ENCODE assay signal across 14 mouse cellular contexts in genomic region chr10:70902751-70903485, GRCm38 (mm10).
DNase-seq lines count a peak whose midpoint lies in the region; ATAC-seq and TF ChIP-seq lines count a peak whose summit lies in the region.
"Had no signal": no experiment of that assay in that cellular context is flagged by ENCODE, and none has a peak within 500 bp of the region (broad histone marks: within the 10 kb centered on the region; RNA-seq: fewer than 3 reads in every experiment).

No protein-coding gene starts in this region.

- no peak overlapping the region for H3K9ac ChIP-seq in hindbrain, embryonic 15.5 days
- H3K9ac ChIP-seq: heart, embryonic 15.5 days had no signal

- intact Hi-C loops in heart, postnatal 10 days (cut with DNase I) = no loop called here

- no peak for TF ChIP-seq CTCF in testis, adult 2 months (IDR thresholded peaks at IDR 0.05; ENCODE audit: control insufficient read depth, insufficient read depth, insufficient replicate concordance, low read depth, low read length)

- no peak overlapping the region for H3K4me2 ChIP-seq in hindbrain, embryonic 15.5 days
- H3K4me2 ChIP-seq: heart, embryonic 15.5 days; liver, embryonic 11.5 days had no signal

- 56% methylated on average over 5 of the region's 5 CpGs for WGBS in hindbrain, embryonic 15.5 days

- no peaks in the 10 kb centered on the region for H3K27me3 ChIP-seq in testis, adult 2 months (ENCODE audit: control insufficient read depth, insufficient read depth, low read length)
- no peaks in the 10 kb centered on the region for H3K27me3 ChIP-seq in hindbrain, embryonic 15.5 days
- H3K27me3 ChIP-seq: CH12.LX; heart, embryonic 15.5 days; Patski had no signal

- no peaks in the 10 kb centered on the region for H3K36me3 ChIP-seq in testis, adult 2 months (ENCODE audit: control insufficient read depth, insufficient read depth, low read length)
- H3K36me3 ChIP-seq in hindbrain, embryonic 15.5 days = no peaks in the 10 kb centered on the region
- H3K36me3 ChIP-seq: heart, embryonic 15.5 days had no signal

- DNase-seq in embryo, embryonic 10 days (ENCODE audit: low spot score) = peak; percentile 14
- DNase-seq in embryo, embryonic 9.5 days (ENCODE audit: extremely low spot score) = no peak
- DNase-seq in testis, postnatal 10 days (ENCODE audit: low spot score) = no peak
- no peak for DNase-seq in heart, postnatal 10 days
- DNase-seq in kidney, adult 11 months = no peak
- DNase-seq: adrenal gland, postnatal 10 days; kidney, postnatal 10 days; lung, postnatal 10 days had no signal

- TF ChIP-seq POLR2A in testis, adult 2 months (IDR thresholded peaks at IDR 0.05; ENCODE audit: control insufficient read depth, low read depth, low read length) = no peak

- peak overlapping the region; percentile 58 for H3K4me3 ChIP-seq in testis, adult 2 months (ENCODE audit: control insufficient read depth, low read depth, low read length)
- H3K4me3 ChIP-seq in hindbrain, embryonic 15.5 days = no peak overlapping the region
- H3K4me3 ChIP-seq: heart, embryonic 15.5 days had no signal

- peak; percentile 55; the same call in 1 of the 2 replicates for ATAC-seq in hindbrain, embryonic 15.5 days (ENCODE audit: low FRiP score, low read depth)
- ATAC-seq: Patski had no signal

- H3K4me1 ChIP-seq in testis, adult 2 months (ENCODE audit: control insufficient read depth, insufficient read depth, low read length) = no peaks in the 10 kb centered on the region
- no peaks in the 10 kb centered on the region; the same call in none of the 2 replicates for H3K4me1 ChIP-seq in hindbrain, embryonic 15.5 days (replicated peaks)
- H3K4me1 ChIP-seq: heart, embryonic 15.5 days had no signal

- H3K9me3 ChIP-seq in hindbrain, embryonic 15.5 days = no peaks in the 10 kb centered on the region
- H3K9me3 ChIP-seq: heart, embryonic 15.5 days had no signal

- H3K27ac ChIP-seq in testis, adult 2 months (ENCODE audit: control insufficient read depth, insufficient read depth, low read depth, low read length) = no peak overlapping the region
- no peak overlapping the region for H3K27ac ChIP-seq in hindbrain, embryonic 15.5 days (replicated peaks)
- H3K27ac ChIP-seq: heart, embryonic 15.5 days had no signal
